Mouse (Mus musculus) myocyte (in vitro differentiated cells): Measurements from ENCODE around the gene Tmtc4.

Source experiments
- CEBPB ChIP-seq: IDR thresholded peaks from 2 replicates; pipeline ENCODE4 v1.6.1; 2011; ENCODE audit warnings: mild to moderate bottlenecking, moderate library complexity; ENCODE audit not compliant: poor library complexity, insufficient read depth, severe bottlenecking
- E2F4 ChIP-seq: IDR thresholded peaks from one replicate; pipeline ENCODE4 v1.6.1; 2011; ENCODE audit warnings: mild to moderate bottlenecking, control low read depth, moderate library complexity; ENCODE audit not compliant: insufficient read depth
- MAX ChIP-seq: IDR thresholded peaks from one replicate; pipeline ENCODE4 v1.6.1; 2011; ENCODE audit warnings: low read depth, mild to moderate bottlenecking, control low read depth
- MYOD1 ChIP-seq, 3 experiments: IDR thresholded peaks; one replicate each; pipeline ENCODE4 v1.6.1; 2011; ENCODE audit warnings: control low read depth in 2 of 3, low read depth in 2 of 3, mild to moderate bottlenecking in 2 of 3, moderate library complexity in 1 of 3; ENCODE audit not compliant: insufficient read length in 2 of 3, control insufficient read depth in 1 of 3
- MYOG ChIP-seq, 3 experiments: IDR thresholded peaks; one replicate each; pipeline ENCODE4 v1.6.1; 2011; ENCODE audit warnings: control low read depth in 2 of 3, low read depth in 2 of 3, mild to moderate bottlenecking in 2 of 3; ENCODE audit not compliant: insufficient read length in 2 of 3, control insufficient read depth in 1 of 3, insufficient read depth in 1 of 3
- POLR2A ChIP-seq: IDR thresholded peaks from one replicate; pipeline ENCODE4 v1.6.1; 2011; ENCODE audit warnings: low read depth, mild to moderate bottlenecking, control low read depth, moderate library complexity; ENCODE audit not compliant: insufficient read length
- POLR2AphosphoS2 ChIP-seq: IDR thresholded peaks from one replicate; pipeline ENCODE4 v1.6.1; 2011; ENCODE audit warnings: low read depth, control low read depth; ENCODE audit not compliant: insufficient read length
- REST ChIP-seq: IDR thresholded peaks from one replicate; pipeline ENCODE4 v1.6.1; 2011; ENCODE audit warnings: mild to moderate bottlenecking, control low read depth, moderate library complexity; ENCODE audit not compliant: insufficient read depth, insufficient read length
- SRF ChIP-seq: IDR thresholded peaks from one replicate; pipeline ENCODE4 v1.6.1; 2011; ENCODE audit warnings: low read depth; ENCODE audit not compliant: control insufficient read depth, insufficient read length
- TCF12 ChIP-seq: IDR thresholded peaks from one replicate; pipeline ENCODE4 v1.6.1; 2011; ENCODE audit warnings: mild to moderate bottlenecking, control low read depth; ENCODE audit not compliant: poor library complexity, insufficient read depth, severe bottlenecking
- TCF3 ChIP-seq: IDR thresholded peaks from one replicate; pipeline ENCODE4 v1.6.1; 2011; ENCODE audit warnings: low read depth, control low read depth; ENCODE audit not compliant: insufficient read length
- USF1 ChIP-seq: IDR thresholded peaks from one replicate; pipeline ENCODE4 v1.6.1; 2011; ENCODE audit warnings: low read depth, mild to moderate bottlenecking, control low read depth, moderate library complexity

GRCm38 (mm10) chr14:122882795-122883409 lies 100.9 kb downstream of the Tmtc4 start:
- TF ChIP-seq MYOD1 (IDR thresholded peaks at IDR 0.05; ENCODE audit: control insufficient read depth in 1 of 3, insufficient read length in 2 of 3, low read depth in 2 of 3), result no peak
- no peak for TF ChIP-seq POLR2AphosphoS2
- no peak for TF ChIP-seq E2F4
- no peak for TF ChIP-seq POLR2A
- no peak for TF ChIP-seq CEBPB
- TF ChIP-seq USF1, result no peak
- TF ChIP-seq MAX, result no peak
- TF ChIP-seq TCF12, result no peak
- no peak for TF ChIP-seq SRF
- TF ChIP-seq MYOG (IDR thresholded peaks at IDR 0.05; ENCODE audit: control insufficient read depth in 1 of 3, insufficient read depth in 1 of 3, insufficient read length in 2 of 3, low read depth in 2 of 3), result no peak
- TF ChIP-seq REST, result no peak
- no peak for TF ChIP-seq TCF3
